Mouse (Mus musculus): Measurements from ENCODE around the gene Cd180. TPM values are rescaled to one million over a fixed set of nuclear protein-coding genes. Genes with fewer than 3 reads are reported as not detected.
A peak's percentile ranks its signal among the peaks of the same experiment; 100 is the strongest.

Cd180 gene
- polyA plus RNA-seq, 1 experiment from 2014 or later: 0.63 TPM

DNA sequence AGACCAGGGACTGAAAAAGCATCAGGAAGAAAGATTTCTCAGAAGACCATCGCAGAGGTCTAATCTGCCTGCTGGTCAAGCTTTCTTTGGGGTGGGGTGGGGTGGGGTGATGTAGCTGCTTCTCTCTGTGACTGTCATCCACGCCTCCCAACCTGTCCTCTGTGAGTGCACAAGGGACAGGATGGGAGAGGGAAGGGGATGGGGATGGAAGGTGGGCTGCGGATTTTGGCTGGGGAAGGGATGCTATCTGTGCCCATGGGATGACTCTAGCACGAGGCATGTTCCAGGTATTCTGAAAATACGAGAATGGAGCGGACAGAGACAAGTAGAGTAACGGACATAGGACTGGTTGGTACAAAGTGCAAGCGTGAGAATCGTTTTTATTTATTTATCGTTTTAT lies 68.8 kb downstream of the Cd180 start:
- no peak for ATAC-seq
- 90% methylated on average over 10 of the region's 10 CpGs for WGBS

DNA sequence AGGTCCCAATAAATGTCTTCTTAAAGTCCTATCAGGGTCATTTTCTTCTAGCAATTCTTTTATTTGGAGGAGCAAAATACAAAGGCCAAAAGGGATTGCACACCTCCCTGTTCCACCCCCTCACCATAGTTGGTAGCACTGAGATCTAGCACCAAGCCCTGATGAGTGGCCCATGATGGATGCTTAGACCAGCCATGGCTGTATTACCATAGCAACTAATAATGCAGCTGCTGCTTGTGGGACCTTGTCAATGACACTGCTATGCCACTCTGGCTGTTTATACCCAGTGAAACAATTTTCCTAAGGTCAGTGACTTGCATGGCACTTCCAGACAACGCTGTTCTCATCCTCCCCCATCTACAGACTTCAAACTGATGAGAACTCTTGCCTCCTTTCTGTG lies 70.9 kb downstream of the Cd180 start:
- 50% methylated on average over 1 of the region's 1 CpGs for WGBS
- H3K9ac ChIP-seq (ENCODE audit: low read depth, low read length): no peak overlapping the region
- H3K27ac ChIP-seq (ENCODE audit: low read depth, low read length): no peak overlapping the region
- no peaks in the 10 kb centered on the region for H3K9me3 ChIP-seq (ENCODE audit: control insufficient read depth, low read length)
- H3K36me3 ChIP-seq (ENCODE audit: control insufficient read depth, insufficient read depth, low read length): no peaks in the 10 kb centered on the region
- no peak overlapping the region for H3K4me2 ChIP-seq (ENCODE audit: low read length)
- no peak overlapping the region for H3K4me3 ChIP-seq (ENCODE audit: low read length)
- H3K27me3 ChIP-seq (replicated peaks; ENCODE audit: control insufficient read depth, insufficient read depth, low read length): no peaks in the 10 kb centered on the region
- H3K4me1 ChIP-seq (ENCODE audit: control insufficient read depth, insufficient read depth, low read depth, low read length): peaks cover 4% of the 10 kb centered on the region; the same call in 1 of the 2 replicates
- ATAC-seq: peak; percentile 49

More for the DNA sequence above, 68.8 kb downstream of the Cd180 start:
- no peak overlapping the region for H3K9ac ChIP-seq (ENCODE audit: low read depth, low read length)
- no peak overlapping the region for H3K4me2 ChIP-seq (ENCODE audit: low read length)
- H3K36me3 ChIP-seq (ENCODE audit: control insufficient read depth, insufficient read depth, low read length): peaks cover 5% of the 10 kb centered on the region
- H3K27ac ChIP-seq (ENCODE audit: low read depth, low read length): no peak overlapping the region
- H3K27me3 ChIP-seq (replicated peaks; ENCODE audit: control insufficient read depth, insufficient read depth, low read length): no peaks in the 10 kb centered on the region
- peaks cover 4% of the 10 kb centered on the region; the same call in 1 of the 2 replicates for H3K4me1 ChIP-seq (ENCODE audit: control insufficient read depth, insufficient read depth, low read depth, low read length)
- H3K4me3 ChIP-seq (ENCODE audit: low read length): no peak overlapping the region
- H3K9me3 ChIP-seq (ENCODE audit: control insufficient read depth, low read length): no peaks in the 10 kb centered on the region

DNA sequence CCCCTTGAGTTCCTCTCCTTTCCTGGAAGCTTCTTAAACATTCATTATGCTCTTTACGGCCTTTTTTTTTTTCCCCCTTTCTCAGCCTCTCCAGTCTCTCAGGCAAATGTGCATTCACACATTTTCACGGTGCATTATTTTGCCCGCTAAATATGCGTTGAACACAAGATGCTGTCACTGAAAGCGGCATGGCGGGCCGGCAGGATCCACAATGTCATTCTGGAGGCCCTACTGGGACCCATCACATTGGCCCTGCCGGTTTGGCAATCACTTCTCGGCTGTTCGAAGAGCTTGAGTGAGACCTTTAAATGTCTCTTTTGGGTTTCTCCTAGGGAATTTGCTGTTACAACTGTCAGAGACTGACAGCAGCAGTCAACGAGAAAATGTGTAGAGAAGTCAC lies 71.9 kb downstream of the Cd180 start:
- 34% methylated on average over 11 of the region's 11 CpGs for WGBS
- H3K9ac ChIP-seq (ENCODE audit: low read depth, low read length): no peak overlapping the region
- H3K4me2 ChIP-seq (ENCODE audit: low read length): no peak overlapping the region
- no peaks in the 10 kb centered on the region for H3K36me3 ChIP-seq (ENCODE audit: control insufficient read depth, insufficient read depth, low read length)
- H3K9me3 ChIP-seq (ENCODE audit: control insufficient read depth, low read length): no peaks in the 10 kb centered on the region
- no peaks in the 10 kb centered on the region for H3K27me3 ChIP-seq (replicated peaks; ENCODE audit: control insufficient read depth, insufficient read depth, low read length)
- ATAC-seq: no peak
- no peak overlapping the region for H3K4me3 ChIP-seq (ENCODE audit: low read length)
- peaks cover 8% of the 10 kb centered on the region; the same call in 1 of the 2 replicates for H3K4me1 ChIP-seq (ENCODE audit: control insufficient read depth, insufficient read depth, low read depth, low read length)
- H3K27ac ChIP-seq (ENCODE audit: low read depth, low read length): no peak overlapping the region

DNA sequence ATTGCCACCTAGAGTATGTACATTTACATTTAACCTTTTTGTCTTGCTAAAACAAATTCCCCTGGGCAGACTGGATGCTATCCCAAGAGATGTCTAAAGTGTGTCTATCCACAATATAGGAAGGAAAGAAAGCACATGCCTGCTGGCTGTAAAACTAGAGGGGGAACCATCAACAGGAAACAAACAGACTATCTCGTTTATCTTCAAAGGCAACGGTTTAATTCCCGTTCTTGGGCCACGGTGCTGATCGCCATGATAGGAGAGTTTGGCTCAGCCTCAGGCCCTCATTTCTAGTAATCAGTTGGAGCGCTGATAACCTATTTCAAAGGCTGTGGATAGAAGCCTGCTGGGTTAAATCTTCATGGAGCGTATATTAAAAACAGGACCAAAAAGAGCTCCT lies 73.8 kb downstream of the Cd180 start:
- no peak overlapping the region for H3K9ac ChIP-seq (ENCODE audit: low read depth, low read length)
- no peak overlapping the region for H3K27ac ChIP-seq (ENCODE audit: low read depth, low read length)
- WGBS: 72% methylated on average over 7 of the region's 7 CpGs
- no peaks in the 10 kb centered on the region for H3K36me3 ChIP-seq (ENCODE audit: control insufficient read depth, insufficient read depth, low read length)
- H3K27me3 ChIP-seq (replicated peaks; ENCODE audit: control insufficient read depth, insufficient read depth, low read length): no peaks in the 10 kb centered on the region
- H3K4me2 ChIP-seq (ENCODE audit: low read length): no peak overlapping the region
- no peaks in the 10 kb centered on the region for H3K9me3 ChIP-seq (ENCODE audit: control insufficient read depth, low read length)
- no peak overlapping the region for H3K4me3 ChIP-seq (ENCODE audit: low read length)
- no peak for ATAC-seq
- peaks cover 8% of the 10 kb centered on the region; the same call in 1 of the 2 replicates for H3K4me1 ChIP-seq (ENCODE audit: control insufficient read depth, insufficient read depth, low read depth, low read length)

DNA sequence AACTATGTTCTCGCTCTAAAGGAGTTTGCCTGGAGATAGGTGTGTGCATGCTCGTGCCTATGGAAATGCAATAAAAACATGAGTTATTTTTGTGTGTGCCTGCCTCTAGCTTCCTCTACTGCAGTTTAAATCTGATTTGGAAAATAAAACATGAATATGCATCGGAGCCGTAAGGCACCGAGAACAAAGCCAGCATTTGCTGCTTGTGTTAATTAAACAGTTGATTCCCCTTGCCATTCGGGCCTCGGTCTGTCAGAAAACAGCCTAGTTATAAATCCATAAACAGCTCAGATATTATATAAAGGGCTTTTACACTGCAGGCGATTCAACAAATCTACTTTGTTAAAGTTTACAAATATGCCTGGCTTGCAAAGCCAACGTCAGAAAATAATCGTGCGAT lies 75.2 kb downstream of the Cd180 start:
- no peak for ATAC-seq
- Histone ChIP-seq H3K27me3 (replicated peaks; ENCODE audit: control insufficient read depth, insufficient read depth, low read length) (no peaks in the 10 kb centered on the region), H3K9me3 (ENCODE audit: control insufficient read depth, low read length) (no peaks in the 10 kb centered on the region), H3K27ac (ENCODE audit: low read depth, low read length) (0 out of 2 replicates have a peak overlapping the region, but pooled peaks have one; percentile 18), H3K36me3 (ENCODE audit: control insufficient read depth, insufficient read depth, low read length) (no peaks in the 10 kb centered on the region), H3K4me1 (ENCODE audit: control insufficient read depth, insufficient read depth, low read depth, low read length) (peaks cover 8% of the 10 kb centered on the region; the same call in 1 of the 2 replicates), H3K4me2 (ENCODE audit: low read length) (no peak overlapping the region), H3K9ac (ENCODE audit: low read depth, low read length) (no peak overlapping the region), H3K4me3 (ENCODE audit: low read length) (no peak overlapping the region)
- WGBS: 65% methylated on average over 11 of the region's 11 CpGs

DNA sequence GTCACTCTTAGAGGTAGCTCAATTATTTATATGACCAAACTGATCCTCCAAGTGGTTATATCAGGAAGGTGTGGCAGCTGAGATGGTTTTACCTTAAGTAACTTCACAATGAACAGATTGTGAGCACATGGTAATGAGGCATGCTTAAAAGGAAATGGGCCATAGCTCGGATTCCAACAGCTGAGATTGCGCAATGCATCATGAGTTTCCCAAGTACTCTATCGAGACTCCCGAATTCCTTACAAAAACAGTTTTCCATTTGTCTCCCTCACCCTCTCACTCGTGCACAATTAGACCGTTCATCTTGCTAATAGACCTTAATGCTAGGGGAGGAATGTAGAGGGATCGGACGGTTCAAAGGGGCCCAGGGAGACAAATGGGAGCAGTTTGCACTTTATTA lies 76.8 kb downstream of the Cd180 start:
- ATAC-seq: no peak
- Histone ChIP-seq H3K27me3 (replicated peaks; ENCODE audit: control insufficient read depth, insufficient read depth, low read length) (no peaks in the 10 kb centered on the region), H3K9ac (ENCODE audit: low read depth, low read length) (no peak overlapping the region), H3K4me1 (ENCODE audit: control insufficient read depth, insufficient read depth, low read depth, low read length) (peaks cover 4% of the 10 kb centered on the region; the same call in 1 of the 2 replicates), H3K36me3 (ENCODE audit: control insufficient read depth, insufficient read depth, low read length) (no peaks in the 10 kb centered on the region), H3K4me3 (ENCODE audit: low read length) (no peak overlapping the region), H3K27ac (ENCODE audit: low read depth, low read length) (no peak overlapping the region), H3K9me3 (ENCODE audit: control insufficient read depth, low read length) (no peaks in the 10 kb centered on the region), H3K4me2 (ENCODE audit: low read length) (no peak overlapping the region)
- 68% methylated on average over 8 of the region's 8 CpGs for WGBS

DNA sequence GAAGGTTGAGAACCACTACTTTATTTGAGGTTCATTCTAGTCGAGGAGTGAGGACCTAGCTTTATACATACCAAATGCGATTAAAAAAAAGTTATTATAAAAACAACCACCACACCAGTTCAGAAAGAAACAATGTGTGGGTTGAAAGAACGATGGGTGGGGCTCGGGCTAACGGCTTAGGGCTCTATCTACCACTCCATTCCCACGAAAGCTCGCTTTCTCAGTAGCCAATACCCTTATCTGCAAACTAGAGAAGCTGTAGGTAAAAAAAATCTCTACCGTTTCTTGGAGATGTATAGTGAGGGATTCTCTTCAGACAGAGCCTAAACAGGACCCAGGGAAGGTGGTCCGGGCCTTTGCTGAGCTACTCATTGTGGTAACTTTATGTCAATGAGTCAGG lies 79.8 kb downstream of the Cd180 start:
- 93% methylated on average over 9 of the region's 9 CpGs for WGBS
- no peak for ATAC-seq
- no peak overlapping the region for H3K4me3 ChIP-seq (ENCODE audit: low read length)
- H3K4me2 ChIP-seq (ENCODE audit: low read length): no peak overlapping the region
- H3K9me3 ChIP-seq (ENCODE audit: control insufficient read depth, low read length): no peaks in the 10 kb centered on the region
- no peak overlapping the region for H3K9ac ChIP-seq (ENCODE audit: low read depth, low read length)
- peaks cover 4% of the 10 kb centered on the region; the same call in 1 of the 2 replicates for H3K4me1 ChIP-seq (ENCODE audit: control insufficient read depth, insufficient read depth, low read depth, low read length)
- no peaks in the 10 kb centered on the region for H3K36me3 ChIP-seq (ENCODE audit: control insufficient read depth, insufficient read depth, low read length)
- H3K27me3 ChIP-seq (replicated peaks; ENCODE audit: control insufficient read depth, insufficient read depth, low read length): no peaks in the 10 kb centered on the region
- no peak overlapping the region for H3K27ac ChIP-seq (ENCODE audit: low read depth, low read length)

DNA sequence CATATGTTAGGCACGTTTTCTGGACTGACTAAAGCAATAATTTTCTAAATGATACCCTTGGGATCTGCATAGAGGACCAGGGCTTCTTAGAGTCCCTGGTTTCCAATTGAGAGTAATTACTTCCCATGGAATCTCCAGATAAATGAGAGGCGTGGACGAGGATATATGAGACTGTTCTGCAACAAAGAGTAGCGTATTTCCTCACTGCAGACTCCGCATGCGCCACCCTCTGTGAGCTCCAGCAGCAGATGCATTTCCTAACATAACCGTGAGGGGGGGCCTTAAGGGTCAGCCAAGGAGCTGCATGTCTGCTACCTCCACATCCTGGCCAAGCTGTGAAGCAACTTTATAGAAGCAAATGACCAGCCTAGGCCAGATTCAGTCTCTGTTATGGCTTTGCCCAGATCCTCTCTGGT lies 81.4 kb downstream of the Cd180 start:
- ATAC-seq: peak; percentile 52; the same call in 1 of the 2 replicates
- whole genome bisulfite sequencing: 28% methylated on average over 7 of the region's 7 CpGs
- Histone ChIP-seq H3K4me3 (ENCODE audit: low read length) (no peak overlapping the region), H3K9me3 (ENCODE audit: control insufficient read depth, low read length) (no peaks in the 10 kb centered on the region), H3K27ac (ENCODE audit: low read depth, low read length) (no peak overlapping the region), H3K4me2 (ENCODE audit: low read length) (no peak overlapping the region), H3K4me1 (ENCODE audit: control insufficient read depth, insufficient read depth, low read depth, low read length) (no peaks in the 10 kb centered on the region), H3K9ac (ENCODE audit: low read depth, low read length) (no peak overlapping the region), H3K36me3 (ENCODE audit: control insufficient read depth, insufficient read depth, low read length) (no peaks in the 10 kb centered on the region), H3K27me3 (replicated peaks; ENCODE audit: control insufficient read depth, insufficient read depth, low read length) (no peaks in the 10 kb centered on the region)

DNA sequence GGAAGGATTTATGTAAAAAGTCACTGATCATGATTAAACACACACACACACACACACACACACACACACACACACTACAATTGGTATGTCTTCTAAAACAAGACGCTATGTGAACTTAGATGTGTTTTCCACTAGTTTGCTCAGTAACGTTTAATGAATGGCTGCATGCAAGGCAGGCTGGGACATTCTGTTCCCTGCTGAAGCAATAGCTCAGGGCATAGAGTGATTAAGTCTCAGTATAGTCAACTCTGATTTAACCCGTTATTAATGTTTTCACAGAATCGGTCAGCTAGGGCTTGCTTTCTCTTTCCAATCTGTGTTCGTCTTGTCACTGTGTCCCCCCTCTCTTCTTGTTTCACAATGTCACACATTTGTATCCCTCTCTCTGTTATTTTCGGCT lies 82.1 kb downstream of the Cd180 start:
- 70% methylated on average over 6 of the region's 6 CpGs for WGBS
- Histone ChIP-seq H3K4me2 (ENCODE audit: low read length) (no peak overlapping the region), H3K36me3 (ENCODE audit: control insufficient read depth, insufficient read depth, low read length) (no peaks in the 10 kb centered on the region), H3K9ac (ENCODE audit: low read depth, low read length) (no peak overlapping the region), H3K27me3 (replicated peaks; ENCODE audit: control insufficient read depth, insufficient read depth, low read length) (no peaks in the 10 kb centered on the region), H3K27ac (ENCODE audit: low read depth, low read length) (no peak overlapping the region), H3K9me3 (ENCODE audit: control insufficient read depth, low read length) (no peaks in the 10 kb centered on the region), H3K4me3 (ENCODE audit: low read length) (no peak overlapping the region), H3K4me1 (ENCODE audit: control insufficient read depth, insufficient read depth, low read depth, low read length) (no peaks in the 10 kb centered on the region)
- no peak for ATAC-seq

DNA sequence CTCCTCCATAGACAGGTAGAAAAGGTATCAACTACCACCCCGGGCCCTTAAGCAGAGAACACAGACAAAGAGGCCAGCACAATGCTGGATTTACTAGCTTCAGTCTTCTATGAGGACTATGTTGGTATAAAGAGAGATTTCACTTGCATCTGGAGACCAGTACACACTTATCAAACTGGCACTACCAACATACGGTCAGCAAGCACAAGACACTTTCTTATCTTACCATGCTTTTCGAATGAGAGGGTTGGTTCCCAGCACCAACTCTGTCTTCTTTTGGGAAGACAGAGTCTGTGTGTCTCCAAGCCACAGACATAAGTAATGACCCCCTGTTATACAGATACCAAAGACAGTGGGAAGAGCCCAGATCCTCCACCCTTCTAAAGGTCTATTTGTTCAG lies 85.5 kb downstream of the Cd180 start:
- no peak for ATAC-seq
- no peak overlapping the region for H3K9ac ChIP-seq (ENCODE audit: low read depth, low read length)
- no peak overlapping the region for H3K4me3 ChIP-seq (ENCODE audit: low read length)
- whole genome bisulfite sequencing: 93% methylated on average over 3 of the region's 3 CpGs
- no peaks in the 10 kb centered on the region for H3K36me3 ChIP-seq (ENCODE audit: control insufficient read depth, insufficient read depth, low read length)
- H3K27ac ChIP-seq (ENCODE audit: low read depth, low read length): no peak overlapping the region
- H3K27me3 ChIP-seq (replicated peaks; ENCODE audit: control insufficient read depth, insufficient read depth, low read length): no peaks in the 10 kb centered on the region
- no peaks in the 10 kb centered on the region for H3K4me1 ChIP-seq (ENCODE audit: control insufficient read depth, insufficient read depth, low read depth, low read length)
- no peaks in the 10 kb centered on the region for H3K9me3 ChIP-seq (ENCODE audit: control insufficient read depth, low read length)
- H3K4me2 ChIP-seq (ENCODE audit: low read length): no peak overlapping the region
